Mouse (Mus musculus): ENCODE measurements at regions not wholly inside any gene's neighbourhood (a gene's known extent, or its start where the extent isn't known, plus 50 kb on each side); places are given as distances from the start of the nearest gene placed in this dataset.

- Histone ChIP-seq H3K4me3 (ENCODE audit: insufficient read depth, poor library complexity, severe bottlenecking) (no peak overlapping the region), H3K79me2 (ENCODE audit: control insufficient read depth, insufficient read depth) (no peaks in the 10 kb centered on the region), H3K27me3 (ENCODE audit: control insufficient read depth, insufficient read depth, insufficient read length) (no peaks in the 10 kb centered on the region), H3ac (ENCODE audit: control insufficient read depth, insufficient read length, low read depth) (no peak overlapping the region), H3K79me3 (ENCODE audit: low read depth) (no peaks in the 10 kb centered on the region), H3K36me3 (ENCODE audit: control insufficient read depth, insufficient read depth) (no peaks in the 10 kb centered on the region)
- TF ChIP-seq CEBPB (IDR thresholded peaks at IDR 0.05; ENCODE audit: low read depth) = peak; percentile 49
- no peak for TF ChIP-seq MAX (IDR thresholded peaks at IDR 0.05)
- no peak for TF ChIP-seq FOSL1 (IDR thresholded peaks at IDR 0.05; ENCODE audit: insufficient read depth, low read length, poor library complexity, severe bottlenecking)
Observed at GRCm38 (mm10) chr10:98248311-98248710, 521.8 kb upstream of the C030005K15Rik start.

GRCm38 (mm10) chr10:98257980-98258707 lies 531.6 kb upstream of the C030005K15Rik start:
- Histone ChIP-seq H3ac (ENCODE audit: control insufficient read depth, insufficient read length, low read depth) (no peak overlapping the region), H3K79me2 (ENCODE audit: control insufficient read depth, insufficient read depth) (no peaks in the 10 kb centered on the region), H3K36me3 (ENCODE audit: control insufficient read depth, insufficient read depth) (no peaks in the 10 kb centered on the region), H3K79me3 (ENCODE audit: low read depth) (no peaks in the 10 kb centered on the region), H3K4me3 (ENCODE audit: insufficient read depth, poor library complexity, severe bottlenecking) (no peak overlapping the region), H3K27me3 (ENCODE audit: control insufficient read depth, insufficient read depth, insufficient read length) (no peaks in the 10 kb centered on the region)
- TF ChIP-seq FOSL1 (IDR thresholded peaks at IDR 0.05; ENCODE audit: insufficient read depth, low read length, poor library complexity, severe bottlenecking) (no peak), MYOG (IDR thresholded peaks at IDR 0.05; ENCODE audit: control insufficient read depth, extremely low read depth, insufficient read length) (no peak), CTCF (IDR thresholded peaks at IDR 0.05; ENCODE audit: control insufficient read depth, insufficient read depth, insufficient read length) (no peak), CEBPB (IDR thresholded peaks at IDR 0.05; ENCODE audit: low read depth) (no peak), MAX (IDR thresholded peaks at IDR 0.05) (no peak), USF1 (IDR thresholded peaks at IDR 0.05; ENCODE audit: low read depth) (no peak), MYOD1 (IDR thresholded peaks at IDR 0.05; ENCODE audit: control insufficient read depth, insufficient read length, low read depth) (no peak)

GRCm38 (mm10) chr10:98259283-98259682 lies 532.7 kb upstream of the C030005K15Rik start:
- Histone ChIP-seq H3K36me3 (ENCODE audit: control insufficient read depth, insufficient read depth) (no peaks in the 10 kb centered on the region), H3K4me3 (ENCODE audit: insufficient read depth, poor library complexity, severe bottlenecking) (no peak overlapping the region)

GRCm38 (mm10) chr10:98268511-98268910 lies 542.0 kb upstream of the C030005K15Rik start:
- TF ChIP-seq CTCF (IDR thresholded peaks at IDR 0.05; ENCODE audit: control insufficient read depth, insufficient read depth, insufficient read length) (no peak), MYOG (IDR thresholded peaks at IDR 0.05; ENCODE audit: control insufficient read depth, extremely low read depth, insufficient read length) (no peak), USF1 (IDR thresholded peaks at IDR 0.05; ENCODE audit: low read depth) (no peak), FOSL1 (IDR thresholded peaks at IDR 0.05; ENCODE audit: insufficient read depth, low read length, poor library complexity, severe bottlenecking) (no peak)
- Histone ChIP-seq H3K79me3 (ENCODE audit: low read depth) (no peaks in the 10 kb centered on the region), H3K36me3 (ENCODE audit: control insufficient read depth, insufficient read depth) (no peaks in the 10 kb centered on the region), H3K27me3 (ENCODE audit: control insufficient read depth, insufficient read depth, insufficient read length) (no peaks in the 10 kb centered on the region), H3ac (ENCODE audit: control insufficient read depth, insufficient read length, low read depth) (no peak overlapping the region), H3K79me2 (ENCODE audit: control insufficient read depth, insufficient read depth) (no peaks in the 10 kb centered on the region), H3K4me3 (ENCODE audit: insufficient read depth, poor library complexity, severe bottlenecking) (no peak overlapping the region)

More at GRCm38 (mm10) chr10:98259283-98259682, 532.7 kb upstream of the C030005K15Rik start:
- no peaks in the 10 kb centered on the region for H3K27me3 ChIP-seq (ENCODE audit: control insufficient read depth, insufficient read depth, insufficient read length)
- H3K79me3 ChIP-seq (ENCODE audit: low read depth) = no peaks in the 10 kb centered on the region
- H3ac ChIP-seq (ENCODE audit: control insufficient read depth, insufficient read length, low read depth) = no peak overlapping the region
- TF ChIP-seq USF1 (IDR thresholded peaks at IDR 0.05; ENCODE audit: low read depth) = no peak
- no peak for TF ChIP-seq FOSL1 (IDR thresholded peaks at IDR 0.05; ENCODE audit: insufficient read depth, low read length, poor library complexity, severe bottlenecking)
- TF ChIP-seq MYOG (IDR thresholded peaks at IDR 0.05; ENCODE audit: control insufficient read depth, extremely low read depth, insufficient read length) = no peak
- no peak for TF ChIP-seq MYOD1 (IDR thresholded peaks at IDR 0.05; ENCODE audit: control insufficient read depth, insufficient read length, low read depth)
- no peak for TF ChIP-seq CEBPB (IDR thresholded peaks at IDR 0.05; ENCODE audit: low read depth)
- TF ChIP-seq MAX (IDR thresholded peaks at IDR 0.05) = no peak
- no peak for TF ChIP-seq CTCF (IDR thresholded peaks at IDR 0.05; ENCODE audit: control insufficient read depth, insufficient read depth, insufficient read length)
- H3K79me2 ChIP-seq (ENCODE audit: control insufficient read depth, insufficient read depth) = no peaks in the 10 kb centered on the region

GRCm38 (mm10) chr10:98291617-98292016 lies 565.1 kb upstream of the C030005K15Rik start:
- no peaks in the 10 kb centered on the region for H3K79me2 ChIP-seq (ENCODE audit: control insufficient read depth, insufficient read depth)
- H3ac ChIP-seq (ENCODE audit: control insufficient read depth, insufficient read length, low read depth) = no peak overlapping the region
- H3K36me3 ChIP-seq (ENCODE audit: control insufficient read depth, insufficient read depth) = no peaks in the 10 kb centered on the region
- no peaks in the 10 kb centered on the region for H3K27me3 ChIP-seq (ENCODE audit: control insufficient read depth, insufficient read depth, insufficient read length)
- no peak for TF ChIP-seq MAX (IDR thresholded peaks at IDR 0.05)
- no peak for TF ChIP-seq USF1 (IDR thresholded peaks at IDR 0.05; ENCODE audit: low read depth)
- TF ChIP-seq CTCF (IDR thresholded peaks at IDR 0.05; ENCODE audit: control insufficient read depth, insufficient read depth, insufficient read length) = no peak
- TF ChIP-seq CEBPB (IDR thresholded peaks at IDR 0.05; ENCODE audit: low read depth) = no peak
- no peak for TF ChIP-seq FOSL1 (IDR thresholded peaks at IDR 0.05; ENCODE audit: insufficient read depth, low read length, poor library complexity, severe bottlenecking)
- no peak for TF ChIP-seq MYOG (IDR thresholded peaks at IDR 0.05; ENCODE audit: control insufficient read depth, extremely low read depth, insufficient read length)
- TF ChIP-seq MYOD1 (IDR thresholded peaks at IDR 0.05; ENCODE audit: control insufficient read depth, insufficient read length, low read depth) = no peak
- no peaks in the 10 kb centered on the region for H3K79me3 ChIP-seq (ENCODE audit: low read depth)
- no peak overlapping the region for H3K4me3 ChIP-seq (ENCODE audit: insufficient read depth, poor library complexity, severe bottlenecking)

GRCm38 (mm10) chr10:98292140-98292539 lies 565.6 kb upstream of the C030005K15Rik start:
- Histone ChIP-seq H3K36me3 (ENCODE audit: control insufficient read depth, insufficient read depth) (no peaks in the 10 kb centered on the region), H3ac (ENCODE audit: control insufficient read depth, insufficient read length, low read depth) (no peak overlapping the region), H3K79me3 (ENCODE audit: low read depth) (no peaks in the 10 kb centered on the region), H3K79me2 (ENCODE audit: control insufficient read depth, insufficient read depth) (no peaks in the 10 kb centered on the region), H3K27me3 (ENCODE audit: control insufficient read depth, insufficient read depth, insufficient read length) (no peaks in the 10 kb centered on the region), H3K4me3 (ENCODE audit: insufficient read depth, poor library complexity, severe bottlenecking) (no peak overlapping the region)
- TF ChIP-seq FOSL1 (IDR thresholded peaks at IDR 0.05; ENCODE audit: insufficient read depth, low read length, poor library complexity, severe bottlenecking) (no peak), MYOD1 (IDR thresholded peaks at IDR 0.05; ENCODE audit: control insufficient read depth, insufficient read length, low read depth) (no peak), USF1 (IDR thresholded peaks at IDR 0.05; ENCODE audit: low read depth) (no peak), MAX (IDR thresholded peaks at IDR 0.05) (no peak), CTCF (IDR thresholded peaks at IDR 0.05; ENCODE audit: control insufficient read depth, insufficient read depth, insufficient read length) (no peak), MYOG (IDR thresholded peaks at IDR 0.05; ENCODE audit: control insufficient read depth, extremely low read depth, insufficient read length) (no peak), CEBPB (IDR thresholded peaks at IDR 0.05; ENCODE audit: low read depth) (no peak)

Measured in C2C12 (cell line).